Mouse (Mus musculus) megakaryocyte, embryonic 14.5 days (primary cell): Measurements from ENCODE around the gene Ripply3.

ENCODE experiments used
- FLI1 ChIP-seq: IDR thresholded peaks from 2 replicates; pipeline ENCODE4 v1.6.1; 2012; ENCODE audit warnings: low read length, inconsistent platforms, mixed read lengths
- GATA1 ChIP-seq: IDR thresholded peaks from 3 replicates; pipeline ENCODE4 v1.6.1; 2012; ENCODE audit warnings: mixed read lengths, low read length, inconsistent platforms, borderline replicate concordance

DNA sequence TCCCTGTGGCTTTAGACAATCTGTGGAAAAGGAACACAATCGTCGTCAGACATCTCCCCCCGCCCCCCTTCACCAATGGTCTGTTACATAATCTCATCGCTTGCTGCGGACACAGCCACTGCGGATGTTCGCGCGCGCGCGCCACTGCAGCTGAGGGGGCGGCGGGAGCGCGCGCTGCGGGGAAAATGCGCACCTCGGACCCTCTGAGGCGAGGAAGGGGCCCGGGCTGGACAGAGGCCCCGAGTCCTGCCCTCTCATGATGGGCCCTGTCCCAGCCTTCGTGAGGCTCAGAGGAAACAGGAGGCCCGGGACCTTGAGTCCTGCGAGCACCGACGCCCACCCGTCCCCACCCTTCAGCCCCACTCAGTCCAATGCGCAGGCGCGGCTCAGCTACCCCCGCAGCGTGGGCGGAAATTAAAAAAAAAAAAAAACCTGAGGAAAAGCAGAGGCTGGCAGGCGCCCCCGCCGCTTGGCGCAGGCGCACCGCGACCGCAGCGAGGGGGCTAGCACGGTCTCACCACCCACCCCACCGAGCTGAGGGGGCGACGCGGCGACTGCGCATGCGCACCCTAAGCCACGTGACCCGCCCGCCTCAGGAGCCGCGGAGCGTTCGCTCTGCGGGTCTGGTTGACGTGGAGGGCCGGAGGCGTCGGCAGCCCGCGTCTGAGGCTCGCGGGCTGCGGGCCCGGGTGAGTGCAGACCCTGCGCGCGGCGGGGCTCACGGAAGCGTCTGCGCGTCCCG is 42.1 kb downstream of the Ripply3 start, which contains the start of gene Ttc3:
- TF ChIP-seq GATA1 (no peak), FLI1 (no peak)
